Comparison of ENCODE assay signal across 27 mouse cellular contexts in the genomic region with DNA sequence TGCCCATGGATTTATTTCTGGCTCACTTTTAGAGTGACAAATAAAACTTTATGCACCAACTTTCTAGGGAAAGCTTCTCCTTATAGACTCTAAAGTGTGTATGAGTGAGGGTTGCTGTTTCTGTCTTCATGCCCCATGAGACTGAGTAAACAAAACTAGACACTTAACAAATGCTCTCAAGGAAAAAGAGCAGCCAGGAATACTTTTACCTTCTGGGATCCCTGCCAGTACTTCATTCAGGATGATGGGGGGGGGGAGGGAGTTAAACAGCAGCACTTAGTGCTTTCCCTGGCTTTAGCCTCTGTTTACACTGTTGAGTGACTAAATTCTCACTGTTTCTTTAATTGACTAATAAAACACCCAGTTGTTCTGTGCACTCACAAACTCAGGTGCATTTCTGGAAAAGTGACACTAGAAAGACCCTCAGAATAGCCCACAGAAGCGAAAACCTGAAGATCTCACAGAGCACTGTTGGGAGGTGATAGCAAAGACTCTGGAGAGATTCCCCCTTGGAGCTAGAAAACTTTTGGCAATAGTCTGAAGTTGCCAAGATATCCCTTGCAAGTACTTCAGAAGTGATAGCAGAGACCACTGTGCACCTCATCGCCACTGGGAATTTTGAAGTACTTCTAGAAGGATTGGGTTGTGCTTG.
A peak's percentile ranks its signal among the peaks of the same experiment; 100 is the strongest.
DNase-seq lines count a peak whose midpoint lies in the region; ATAC-seq and TF ChIP-seq lines count a peak whose summit lies in the region.
"Had no signal": no experiment of that assay in that cellular context is flagged by ENCODE, and none has a peak within 500 bp of the region (broad histone marks: within the 10 kb centered on the region; RNA-seq: fewer than 3 reads in every experiment).

No protein-coding gene starts in this region.

- no peaks in the 10 kb centered on the region for H3K36me3 ChIP-seq in kidney, postnatal 0 days (ENCODE audit: insufficient read depth, low read length)
- no peaks in the 10 kb centered on the region for H3K36me3 ChIP-seq in lung, embryonic 16.5 days (ENCODE audit: control insufficient read depth, insufficient read depth, low read length)
- H3K36me3 ChIP-seq: embryonic facial prominence, embryonic 12.5 days; forebrain, embryonic 10.5 days; heart, embryonic 13.5 days; kidney, embryonic 15.5 days; midbrain, embryonic 10.5 days; midbrain, embryonic 15.5 days; neural tube, embryonic 15.5 days had no signal

- no peaks in the 10 kb centered on the region for H3K9me3 ChIP-seq in kidney, postnatal 0 days (replicated peaks; ENCODE audit: low read length)
- no peaks in the 10 kb centered on the region for H3K9me3 ChIP-seq in lung, embryonic 16.5 days (ENCODE audit: control insufficient read depth, low read length)
- H3K9me3 ChIP-seq: embryonic facial prominence, embryonic 12.5 days; forebrain, embryonic 10.5 days; heart, embryonic 13.5 days; kidney, embryonic 15.5 days; midbrain, embryonic 10.5 days; midbrain, embryonic 15.5 days; neural tube, embryonic 15.5 days had no signal

- H3K27me3 ChIP-seq in kidney, postnatal 0 days (ENCODE audit: insufficient read depth, low read length) = no peaks in the 10 kb centered on the region
- H3K27me3 ChIP-seq in lung, embryonic 16.5 days (ENCODE audit: control insufficient read depth, insufficient read depth, low read depth, low read length) = no peaks in the 10 kb centered on the region
- H3K27me3 ChIP-seq: embryonic facial prominence, embryonic 12.5 days; heart, embryonic 13.5 days; kidney, embryonic 15.5 days; midbrain, embryonic 15.5 days; neural tube, embryonic 15.5 days had no signal

- no peak for TF ChIP-seq POLR2A in brain, embryonic 14.5 days (IDR thresholded peaks at IDR 0.05; ENCODE audit: borderline replicate concordance, extremely low read depth, insufficient read depth, insufficient read length, poor library complexity, severe bottlenecking)

- H3K4me3 ChIP-seq in kidney, postnatal 0 days (replicated peaks; ENCODE audit: low read depth, low read length) = no peak overlapping the region
- no peak overlapping the region for H3K4me3 ChIP-seq in lung, embryonic 16.5 days (ENCODE audit: low read length)
- H3K4me3 ChIP-seq: embryonic facial prominence, embryonic 12.5 days; forebrain, embryonic 10.5 days; heart, adult 2 months; heart, embryonic 13.5 days; kidney, embryonic 15.5 days; midbrain, embryonic 10.5 days; midbrain, embryonic 15.5 days; neural tube, embryonic 15.5 days had no signal

- no peak overlapping the region for H3K9ac ChIP-seq in kidney, postnatal 0 days (ENCODE audit: low read depth, low read length)
- H3K9ac ChIP-seq in lung, embryonic 16.5 days (ENCODE audit: low read length) = no peak overlapping the region
- H3K9ac ChIP-seq: embryonic facial prominence, embryonic 12.5 days; forebrain, postnatal 0 days; heart, embryonic 13.5 days; hindbrain, embryonic 14.5 days; kidney, embryonic 15.5 days; midbrain, embryonic 15.5 days; neural tube, embryonic 15.5 days had no signal

- DNase-seq in kidney, postnatal 0 days (ENCODE audit: low spot score) = peak; percentile 11
- DNase-seq in kidney, postnatal 36 days = no peak
- DNase-seq in brain, embryonic 14.5 days (ENCODE audit: low read depth) = peak; percentile 21
- peak; percentile 51 for DNase-seq in lung, postnatal 36 days
- no peak for DNase-seq in embryo, embryonic 9.5 days (ENCODE audit: extremely low spot score)
- no peak for DNase-seq in cerebellum, adult 9-11 months
- DNase-seq: adrenal gland, postnatal 14 days; cerebellum, adult 11-12 months; cerebellum, postnatal 14 days; forebrain, postnatal 0 days; heart, adult 2 months; heart, postnatal 10 days; kidney, adult 18-20 months; layer of hippocampus, postnatal 36 days; retina, postnatal 1 day; right cerebral cortex, postnatal 14 days had no signal

- 46% methylated on average over 2 of the region's 2 CpGs for WGBS in kidney, postnatal 0 days
- 42% methylated on average over 2 of the region's 2 CpGs for WGBS in lung, embryonic 16.5 days

- H3K27ac ChIP-seq in kidney, postnatal 0 days = no peak overlapping the region
- peak overlapping the region; percentile 25; the same call in 1 of the 2 replicates for H3K27ac ChIP-seq in lung, embryonic 16.5 days (ENCODE audit: low read length)
- H3K27ac ChIP-seq: embryonic facial prominence, embryonic 12.5 days; forebrain, embryonic 10.5 days; heart, adult 2 months; heart, embryonic 13.5 days; hindbrain, embryonic 14.5 days; kidney, embryonic 15.5 days; midbrain, embryonic 10.5 days; midbrain, embryonic 15.5 days; neural tube, embryonic 15.5 days had no signal

- no peak for TF ChIP-seq CTCF in kidney, postnatal 0 days (IDR thresholded peaks at IDR 0.05; ENCODE audit: low read depth)
- TF ChIP-seq CTCF in brain, embryonic 14.5 days (IDR thresholded peaks at IDR 0.05; ENCODE audit: borderline replicate concordance, extremely low read depth, insufficient read depth, insufficient read length) = no peak

- H3K4me1 ChIP-seq in kidney, postnatal 0 days (replicated peaks; ENCODE audit: insufficient read depth, low read length) = no peaks in the 10 kb centered on the region
- 0 out of 2 replicates have a peak, but pooled peaks cover 5% of the 10 kb centered on the region for H3K4me1 ChIP-seq in lung, embryonic 16.5 days (replicated peaks; ENCODE audit: control insufficient read depth, insufficient read depth, low read length)
- H3K4me1 ChIP-seq: embryonic facial prominence, embryonic 12.5 days; forebrain, embryonic 10.5 days; heart, embryonic 13.5 days; kidney, embryonic 15.5 days; midbrain, embryonic 10.5 days; midbrain, embryonic 15.5 days; neural tube, embryonic 15.5 days had no signal

- no peak overlapping the region for H3K4me2 ChIP-seq in kidney, postnatal 0 days (ENCODE audit: low read length)
- no peak overlapping the region for H3K4me2 ChIP-seq in lung, embryonic 16.5 days (ENCODE audit: low read depth, low read length)
- H3K4me2 ChIP-seq: embryonic facial prominence, embryonic 12.5 days; heart, embryonic 13.5 days; hindbrain, embryonic 14.5 days; kidney, embryonic 15.5 days; liver, embryonic 11.5 days; midbrain, embryonic 15.5 days; neural tube, embryonic 15.5 days had no signal

- ATAC-seq in kidney, postnatal 0 days (replicated peaks; ENCODE audit: low FRiP score, low read depth) = no peak
- ATAC-seq in lung, embryonic 16.5 days (ENCODE audit: low read depth) = peak; percentile 86
- ATAC-seq: CD4-positive, CD25-positive, alpha-beta regulatory T cell, adult 4 months; forebrain, postnatal 0 days; midbrain, embryonic 15.5 days had no signal

Comparison
In these comparisons a context has a peak if more than half of its experiments do, and no peak if none do; other contexts are left out.
1. DNase-seq: peak in kidney, postnatal 0 days (single experiment), brain, embryonic 14.5 days (single experiment) and lung, postnatal 36 days (single experiment); none in kidney, postnatal 36 days (0 of 2), embryo, embryonic 9.5 days (single experiment) and cerebellum, adult 9-11 months (single experiment).